Mouse (Mus musculus) cerebellum, adult 2 months (tissue): Measurements from ENCODE around the gene Eml6.

Experiments
- CTCF ChIP-seq: fragments of 200-500 bp; IDR thresholded peaks from 2 replicates; pipeline ENCODE4 v1.5.1; 2011; ENCODE audit warnings: low read depth, mild to moderate bottlenecking, control low read depth, low read length, moderate library complexity, borderline replicate concordance; ENCODE audit not compliant: insufficient read depth
- POLR2A ChIP-seq: fragments of 200-500 bp; IDR thresholded peaks from 2 replicates; pipeline ENCODE4 v1.6.1; 2011; ENCODE audit warnings: low read length, control low read depth, borderline replicate concordance; ENCODE audit not compliant: insufficient read depth

- no peak for TF ChIP-seq POLR2A
- no peak for TF ChIP-seq CTCF
Measured at GRCm38 (mm10) chr11:29762768-29763167, 263.1 kb downstream of the Eml6 start.
